Mouse (Mus musculus): ENCODE data around the gene Bnc2. TPM values are rescaled to one million over a fixed set of nuclear protein-coding genes. Genes with fewer than 3 reads are reported as not detected.

The Bnc2 gene
- total RNA-seq, 2 experiments from 2014 or later: 3.4 to 5.3 TPM

GRCm38 (mm10) chr4:84229189-84229960 lies 445.7 kb downstream of the Bnc2 start:
- no peak for DNase-seq
- intact Hi-C loops (cut with DNase I): no loop called here

- intact Hi-C loops (cut with DNase I): no loop called here
- DNase-seq: no peak
Measured at GRCm38 (mm10) chr4:84228551-84228950, 446.5 kb downstream of the Bnc2 start.

Other genes starting within 250 kb of the Bnc2 start
- gene Cntln, start 209.0 kb upstream of the Bnc2 start, total RNA-seq (2021): 10 to 100 TPM in 1 of 2 experiments, 1 to 10 TPM in 1; 9.3 to 10.5 TPM